Mouse (Mus musculus) stomach, postnatal 0 days (tissue): ENCODE results near the gene Slc47a2.

Source experiments
- CTCF ChIP-seq: IDR thresholded peaks from 2 replicates; pipeline ENCODE4 v1.5.1; 2016; ENCODE audit warnings: antibody characterized with exemption, low read depth, mild to moderate bottlenecking, moderate library complexity
- EP300 ChIP-seq: optimal IDR thresholded peaks from 2 replicates; pipeline ENCODE3; 2016; ENCODE audit warnings: antibody characterized with exemption

DNA sequence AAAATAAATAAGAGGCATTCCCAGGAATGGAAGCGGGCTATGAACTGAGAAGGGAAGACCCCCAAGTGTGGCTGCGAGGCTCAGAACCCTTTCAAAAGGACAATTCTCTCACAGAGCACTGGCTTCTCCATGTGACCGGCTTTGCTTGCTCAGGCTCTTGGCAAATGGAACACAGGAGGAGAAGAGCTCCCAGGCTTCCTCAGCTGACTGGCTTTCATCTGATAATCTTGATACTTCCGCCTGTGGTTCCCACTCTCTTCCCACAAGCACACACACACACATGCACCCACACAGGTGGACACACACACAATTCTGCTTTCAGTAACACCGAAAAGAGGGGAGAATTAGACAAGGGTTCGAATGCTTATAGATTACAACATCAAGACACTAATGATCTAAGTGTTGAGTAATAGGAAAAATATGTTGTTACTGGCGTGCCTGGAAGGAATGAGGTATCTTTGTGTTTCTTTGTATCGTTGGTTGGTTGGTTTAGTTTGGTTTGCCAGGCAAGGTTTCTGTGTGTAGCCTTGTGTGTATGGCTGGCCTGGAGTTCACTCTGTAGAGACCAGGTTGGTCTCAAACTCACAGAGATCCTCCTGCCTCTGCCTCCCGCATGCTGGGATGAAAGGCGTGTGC, 59.1 kb downstream of the Slc47a2 start:
- TF ChIP-seq CTCF (no peak), EP300 (no peak)
